Mouse (Mus musculus): Measurements from ENCODE around the gene Foxp1. TPM values are rescaled to one million over a fixed set of nuclear protein-coding genes. Genes with fewer than 3 reads are reported as not detected.
A peak's percentile ranks its signal among the peaks of the same experiment; 100 is the strongest.

The Foxp1 gene
- polyA plus RNA-seq, 1 experiment from 2014 or later, result 45.3 TPM

GRCm38 (mm10) chr6:99096776-99097166, 425.8 kb downstream of the Foxp1 start:
- H3K27me3 ChIP-seq (replicated peaks; ENCODE audit: control insufficient read depth, insufficient read depth, low read length), result no peaks in the 10 kb centered on the region
- H3K36me3 ChIP-seq (ENCODE audit: control insufficient read depth, insufficient read depth), result no peaks in the 10 kb centered on the region
- no peak for TF ChIP-seq CTCF (IDR thresholded peaks at IDR 0.05; ENCODE audit: low read depth)
- WGBS, result 48% methylated on average over 7 of the region's 7 CpGs
- no peak overlapping the region for H3K27ac ChIP-seq (ENCODE audit: low read depth, low read length)
- peaks cover 22% of the 10 kb centered on the region; the same call in 1 of the 2 replicates for H3K4me1 ChIP-seq (replicated peaks; ENCODE audit: control insufficient read depth, insufficient read depth, low read length)
- H3K9me3 ChIP-seq (ENCODE audit: control insufficient read depth), result no peaks in the 10 kb centered on the region
- H3K4me2 ChIP-seq (replicated peaks; ENCODE audit: low read depth), result no peak overlapping the region; the same call in 1 of the 2 replicates
- ATAC-seq, result no peak
- no peak overlapping the region for H3K9ac ChIP-seq (ENCODE audit: low read depth, low read length)
- H3K4me3 ChIP-seq (ENCODE audit: low read depth, low read length), result no peak overlapping the region

- Histone ChIP-seq H3K4me2 (replicated peaks; ENCODE audit: low read depth) (peak overlapping the region; percentile 70), H3K27me3 (replicated peaks; ENCODE audit: control insufficient read depth, insufficient read depth, low read length) (no peaks in the 10 kb centered on the region), H3K36me3 (ENCODE audit: control insufficient read depth, insufficient read depth) (no peaks in the 10 kb centered on the region), H3K9ac (ENCODE audit: low read depth, low read length) (peak overlapping the region; percentile 43; the same call in 1 of the 2 replicates), H3K9me3 (ENCODE audit: control insufficient read depth) (no peaks in the 10 kb centered on the region), H3K4me3 (ENCODE audit: low read depth, low read length) (peak overlapping the region; percentile 43), H3K27ac (ENCODE audit: low read depth, low read length) (peak overlapping the region; percentile 76), H3K4me1 (replicated peaks; ENCODE audit: control insufficient read depth, insufficient read depth, low read length) (peaks cover 17% of the 10 kb centered on the region; the same call in 1 of the 2 replicates)
- no peak for TF ChIP-seq CTCF (IDR thresholded peaks at IDR 0.05; ENCODE audit: low read depth)
- WGBS, result 7% methylated on average over 12 of the region's 12 CpGs
- peak; percentile 14; the same call in 1 of the 2 replicates for ATAC-seq
These were observed 426.3 kb downstream of the Foxp1 start for GRCm38 (mm10) chr6:99096105-99096775.

- Histone ChIP-seq H3K4me2 (replicated peaks; ENCODE audit: low read depth) (peak overlapping the region; percentile 70), H3K4me3 (ENCODE audit: low read depth, low read length) (peak overlapping the region; percentile 43), H3K4me1 (replicated peaks; ENCODE audit: control insufficient read depth, insufficient read depth, low read length) (peaks cover 14% of the 10 kb centered on the region; the same call in 1 of the 2 replicates), H3K9me3 (ENCODE audit: control insufficient read depth) (no peaks in the 10 kb centered on the region), H3K27ac (ENCODE audit: low read depth, low read length) (peak overlapping the region; percentile 76), H3K9ac (ENCODE audit: low read depth, low read length) (peak overlapping the region; percentile 43), H3K27me3 (replicated peaks; ENCODE audit: control insufficient read depth, insufficient read depth, low read length) (no peaks in the 10 kb centered on the region), H3K36me3 (ENCODE audit: control insufficient read depth, insufficient read depth) (no peaks in the 10 kb centered on the region)
- peak; percentile 58 for ATAC-seq
- 1% methylated on average over 18 of the region's 18 CpGs for WGBS
- no peak for TF ChIP-seq CTCF (IDR thresholded peaks at IDR 0.05; ENCODE audit: low read depth)
These were observed 427.1 kb downstream of the Foxp1 start for GRCm38 (mm10) chr6:99095185-99096104.

- H3K9ac ChIP-seq (ENCODE audit: low read depth, low read length), result peak overlapping the region; percentile 22; the same call in 1 of the 2 replicates
- no peak for ATAC-seq
- 11% methylated on average over 10 of the region's 10 CpGs for WGBS
- no peaks in the 10 kb centered on the region for H3K27me3 ChIP-seq (replicated peaks; ENCODE audit: control insufficient read depth, insufficient read depth, low read length)
- H3K4me2 ChIP-seq (replicated peaks; ENCODE audit: low read depth), result peak overlapping the region; percentile 70
- TF ChIP-seq CTCF (IDR thresholded peaks at IDR 0.05; ENCODE audit: low read depth), result 0 out of 2 replicates have a peak, but pooled peaks have one; percentile 4
- H3K36me3 ChIP-seq (ENCODE audit: control insufficient read depth, insufficient read depth), result no peaks in the 10 kb centered on the region
- no peaks in the 10 kb centered on the region for H3K9me3 ChIP-seq (ENCODE audit: control insufficient read depth)
- peak overlapping the region; percentile 57 for H3K27ac ChIP-seq (ENCODE audit: low read depth, low read length)
- peaks cover 14% of the 10 kb centered on the region; the same call in 1 of the 2 replicates for H3K4me1 ChIP-seq (replicated peaks; ENCODE audit: control insufficient read depth, insufficient read depth, low read length)
- peak overlapping the region; percentile 43 for H3K4me3 ChIP-seq (ENCODE audit: low read depth, low read length)
These were observed 428.1 kb downstream of the Foxp1 start for GRCm38 (mm10) chr6:99094339-99094989.

GRCm38 (mm10) chr6:99093856-99094255, 428.7 kb downstream of the Foxp1 start:
- Histone ChIP-seq H3K27ac (ENCODE audit: low read depth, low read length) (no peak overlapping the region), H3K4me3 (ENCODE audit: low read depth, low read length) (no peak overlapping the region), H3K9ac (ENCODE audit: low read depth, low read length) (no peak overlapping the region), H3K9me3 (ENCODE audit: control insufficient read depth) (no peaks in the 10 kb centered on the region), H3K4me1 (replicated peaks; ENCODE audit: control insufficient read depth, insufficient read depth, low read length) (peaks cover 14% of the 10 kb centered on the region; the same call in 1 of the 2 replicates), H3K4me2 (replicated peaks; ENCODE audit: low read depth) (peak overlapping the region; percentile 70), H3K27me3 (replicated peaks; ENCODE audit: control insufficient read depth, insufficient read depth, low read length) (no peaks in the 10 kb centered on the region), H3K36me3 (ENCODE audit: control insufficient read depth, insufficient read depth) (0 out of 2 replicates have a peak, but pooled peaks cover 3% of the 10 kb centered on the region)
- WGBS, result 30% methylated on average over 2 of the region's 2 CpGs
- TF ChIP-seq CTCF (IDR thresholded peaks at IDR 0.05; ENCODE audit: low read depth), result no peak
- ATAC-seq, result no peak

All from intestine, postnatal 0 days (tissue).